Mouse (Mus musculus): ENCODE results near the gene Pabpc4.

- TF ChIP-seq CTCF (IDR thresholded peaks at IDR 0.05; ENCODE audit: control insufficient read depth, insufficient read depth, insufficient read length) (no peak), CEBPB (IDR thresholded peaks at IDR 0.05; ENCODE audit: low read depth) (no peak), MAX (IDR thresholded peaks at IDR 0.05) (no peak), MYOD1 (IDR thresholded peaks at IDR 0.05; ENCODE audit: control insufficient read depth, insufficient read length, low read depth) (no peak)
Observed at GRCm38 (mm10) chr4:123227707-123228106, 34.4 kb upstream of the Pabpc4 start.

All from C2C12 (cell line).